Mouse (Mus musculus) erythroblast, embryonic 14.5 days (primary cell): ENCODE measurements around the gene Rptor.

ENCODE experiments used
- GATA1 ChIP-seq: IDR thresholded peaks from 2 replicates; pipeline ENCODE4 v1.6.1; 2012; ENCODE audit warnings: low read length, inconsistent platforms, mixed read lengths
- TAL1 ChIP-seq: IDR thresholded peaks from 3 replicates; pipeline ENCODE4 v1.6.1; 2012; ENCODE audit warnings: low read length, inconsistent platforms, mixed read lengths

- TF ChIP-seq GATA1 (no peak), TAL1 (no peak)
These were observed 344.7 kb downstream of the Rptor start for GRCm38 (mm10) chr11:119947426-119947825.
